Mouse (Mus musculus): ENCODE data around the gene Vmn1r198.
"Not testable (repeated sequence)": the region's sequence is repeated elsewhere in the genome, so short reads cannot be mapped to it uniquely, and the experiment has no call there.

Vmn1r198 gene

DNA sequence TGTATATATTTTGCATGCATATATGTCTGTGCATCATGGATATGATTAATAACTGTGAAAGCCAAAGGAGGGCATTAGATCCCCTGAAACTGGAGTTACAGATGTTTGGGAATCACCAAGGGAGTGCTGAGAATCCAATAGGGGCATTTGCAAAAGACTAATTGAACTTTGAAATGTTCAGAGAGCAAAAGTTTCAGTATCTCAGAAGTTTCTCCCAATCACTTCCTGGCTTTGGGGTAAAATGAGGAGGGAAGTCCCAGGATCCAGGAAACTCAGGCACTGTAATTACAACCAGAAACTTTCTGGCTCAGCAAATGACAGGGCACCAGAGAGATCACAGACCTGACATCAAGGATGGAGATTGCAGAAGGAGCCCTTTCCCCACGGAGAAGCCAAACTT lies at the start of gene Vmn1r198:
TSS of gene Vmn1r198 (plus strand) at position 301 of the 400 bp plus-strand sequence.
- no peak for DNase-seq (ENCODE audit: low spot score)

DNA sequence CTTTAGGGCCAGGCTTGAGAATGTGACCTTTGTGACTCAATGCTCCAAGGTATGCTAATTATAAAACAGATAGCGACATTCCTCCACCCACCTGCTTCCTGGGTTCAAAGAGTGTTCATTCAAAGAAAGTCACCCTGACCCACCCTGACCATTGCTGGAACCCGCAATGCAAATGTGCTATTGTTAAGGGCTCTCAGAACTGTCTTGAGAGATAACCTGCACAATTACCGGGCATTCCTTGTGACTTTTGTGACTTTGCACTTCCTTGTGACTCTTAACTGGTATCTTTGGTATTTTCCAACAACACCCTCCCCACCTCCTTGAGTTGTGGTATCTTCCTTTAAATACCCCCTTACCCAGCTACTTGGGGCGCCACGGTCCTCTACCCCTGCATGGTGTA lies 42.1 kb upstream of the Vmn1r198 start:
- DNase-seq (ENCODE audit: low spot score), result not testable (repeated sequence)

DNA sequence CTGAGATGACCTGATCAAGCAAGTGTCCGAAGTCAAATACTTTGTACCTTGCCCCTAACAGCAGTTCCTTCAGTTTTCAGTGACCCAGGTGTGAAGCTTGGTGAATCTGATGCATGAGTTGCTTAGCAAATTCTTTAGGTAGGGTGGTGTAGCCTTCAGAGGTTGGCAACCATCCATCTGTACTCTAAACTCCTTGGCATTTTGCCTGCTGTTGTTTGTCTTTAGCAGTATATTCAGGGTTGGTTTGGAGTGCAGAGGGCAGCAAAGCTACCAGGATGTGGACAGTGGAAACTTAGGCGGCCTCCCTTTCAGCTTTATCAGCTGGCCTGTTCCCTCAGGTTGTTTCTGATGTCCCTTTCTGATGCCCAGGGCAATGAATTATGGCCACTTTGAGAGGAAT lies 34.8 kb upstream of the Vmn1r198 start:
- no peak for DNase-seq (ENCODE audit: low spot score)

DNA sequence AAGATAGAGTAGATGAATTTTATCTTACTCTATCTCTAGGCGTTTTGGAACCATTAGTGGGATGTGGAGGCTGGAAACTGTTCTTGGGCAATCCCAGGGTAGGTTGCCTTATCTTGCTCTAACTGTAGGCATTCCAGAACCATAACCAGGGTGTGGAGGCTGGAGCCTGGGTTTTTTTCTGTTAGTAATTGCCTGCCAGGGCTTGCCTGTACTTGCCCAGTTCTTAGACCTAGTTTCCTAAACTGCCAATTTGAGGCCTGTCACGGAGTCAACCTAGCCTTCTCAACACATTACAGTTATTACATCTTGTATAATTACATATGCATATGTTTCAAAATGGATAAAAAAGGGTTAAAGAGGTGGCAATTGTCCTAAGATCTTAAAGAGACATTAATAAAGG lies 32.8 kb upstream of the Vmn1r198 start:
- no peak for DNase-seq (ENCODE audit: low spot score)

DNA sequence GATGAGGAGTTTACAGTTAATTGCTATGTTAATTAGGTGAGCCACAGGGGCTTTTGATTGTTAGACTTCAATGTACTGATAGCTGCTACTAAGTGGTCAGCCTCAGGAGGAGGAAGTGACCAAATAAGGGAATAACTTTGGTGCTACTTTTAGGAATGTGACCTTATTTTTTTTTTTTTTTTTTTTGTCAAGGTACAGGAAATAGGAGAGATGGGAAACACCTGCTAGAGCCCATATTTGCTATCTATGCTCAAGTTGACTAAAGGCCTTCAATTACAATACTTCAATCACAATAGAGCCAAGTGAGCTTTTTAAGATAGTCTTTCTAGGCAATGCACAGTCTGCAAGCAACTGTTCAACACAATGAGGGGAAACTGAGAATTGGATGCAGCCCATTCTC lies 30.1 kb upstream of the Vmn1r198 start:
- DNase-seq (ENCODE audit: low spot score), result no peak

DNA sequence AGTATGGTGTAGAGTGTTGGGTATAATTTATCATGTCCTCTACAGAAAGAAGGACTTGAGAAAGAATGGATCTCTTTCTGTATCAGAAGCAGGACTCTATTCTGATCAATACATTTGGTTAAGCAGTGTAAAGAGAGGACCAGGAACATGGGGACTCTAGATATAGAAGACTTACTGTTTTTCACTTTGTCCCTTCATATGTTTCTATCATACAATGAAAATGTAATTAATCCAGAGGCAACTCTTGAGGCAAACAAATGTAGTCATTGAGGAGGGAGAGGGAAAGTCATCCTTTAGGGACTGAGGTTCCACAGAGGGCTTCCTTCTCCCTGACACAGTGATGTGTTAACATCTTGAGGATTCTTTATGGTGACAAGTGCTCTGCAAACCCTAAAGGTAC lies 25.9 kb upstream of the Vmn1r198 start, which contains the start of gene Vmn1r197:
TSS of gene Vmn1r197 (plus strand) at position 301 of the 400 bp plus-strand sequence.
- DNase-seq (ENCODE audit: low spot score), result no peak

DNA sequence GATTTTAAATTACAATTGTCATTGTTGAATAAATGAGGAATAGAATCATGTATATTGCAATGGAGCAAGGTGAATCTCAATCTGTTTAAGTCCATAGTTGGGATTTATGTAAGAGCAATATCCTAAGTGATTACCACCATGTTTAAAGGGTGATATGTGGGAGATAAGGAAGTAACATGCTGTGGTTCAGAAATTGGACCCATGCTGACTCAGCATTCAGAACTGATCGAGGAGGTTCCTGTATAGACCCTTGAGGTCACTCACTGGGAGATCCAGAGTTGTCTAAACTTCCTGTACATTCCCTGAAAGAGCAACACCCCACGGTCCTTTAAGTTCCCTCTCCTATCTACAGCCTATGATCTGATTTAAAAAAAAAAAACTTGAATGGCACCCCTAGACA lies 16.9 kb upstream of the Vmn1r198 start:
- DNase-seq (ENCODE audit: low spot score), result no peak

DNA sequence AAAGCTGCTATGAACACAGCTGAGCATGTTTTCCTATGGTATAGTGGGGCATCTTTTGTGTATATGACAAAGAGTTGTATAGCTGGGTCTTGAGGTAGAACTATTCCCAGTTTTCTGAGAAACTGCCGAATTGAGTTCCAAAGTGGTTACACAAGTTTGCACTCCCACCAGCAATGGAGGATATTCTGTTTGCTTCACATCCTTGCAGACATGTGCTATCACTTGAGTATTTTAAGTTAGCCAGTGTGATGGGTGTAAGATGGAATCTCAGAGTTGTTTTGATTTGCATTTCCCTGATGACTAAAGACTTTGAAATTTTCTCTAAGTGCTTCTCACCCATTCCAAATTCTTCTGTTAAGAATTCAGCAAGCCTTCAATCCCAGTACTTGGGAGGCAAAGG lies 14.6 kb upstream of the Vmn1r198 start:
- no peak for DNase-seq (ENCODE audit: low spot score)

DNA sequence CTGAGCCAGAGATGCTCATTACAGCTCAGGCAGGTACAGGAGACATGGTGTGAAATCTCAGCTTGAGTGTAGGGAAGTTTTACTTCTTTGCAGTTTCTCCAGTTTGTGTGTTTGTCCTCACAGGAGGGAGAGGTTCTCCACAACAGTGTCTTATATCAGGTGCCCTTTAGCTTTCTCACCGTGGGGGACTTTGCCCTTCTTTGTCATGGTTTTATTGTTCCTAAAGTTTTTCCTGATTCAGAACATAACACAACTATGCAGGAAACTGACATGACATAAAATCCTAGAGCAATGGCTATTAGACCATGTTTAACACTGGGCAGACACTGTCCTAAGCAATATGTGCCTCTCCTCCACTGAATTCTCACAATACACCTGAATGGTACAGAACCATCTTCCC lies 649 bp downstream of the Vmn1r198 start:
- DNase-seq (ENCODE audit: low spot score), result no peak

DNA sequence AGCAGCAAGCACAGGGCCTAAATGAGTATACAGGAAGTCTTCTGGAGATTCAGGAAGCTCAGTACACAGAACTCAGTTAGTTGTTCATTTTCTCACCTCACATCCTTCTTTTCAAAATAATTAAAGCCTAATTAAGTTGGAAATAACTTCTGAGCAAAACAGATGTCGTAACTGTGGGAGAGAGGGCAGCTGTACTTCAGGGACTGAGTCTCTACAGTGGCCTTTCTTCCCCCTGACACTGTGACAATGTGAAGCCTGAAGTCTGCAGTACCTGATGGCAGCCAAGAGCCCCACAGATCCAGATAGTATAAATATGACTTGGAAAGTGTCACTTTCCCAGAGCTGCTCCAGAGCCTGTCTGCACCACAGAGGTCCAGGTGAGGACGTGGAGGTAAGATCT lies 29.4 kb downstream of the Vmn1r198 start, which contains the start of gene Vmn1r199:
TSS of gene Vmn1r199 (plus strand) at position 301 of the 400 bp plus-strand sequence.
- no peak for DNase-seq (ENCODE audit: low spot score)

DNA sequence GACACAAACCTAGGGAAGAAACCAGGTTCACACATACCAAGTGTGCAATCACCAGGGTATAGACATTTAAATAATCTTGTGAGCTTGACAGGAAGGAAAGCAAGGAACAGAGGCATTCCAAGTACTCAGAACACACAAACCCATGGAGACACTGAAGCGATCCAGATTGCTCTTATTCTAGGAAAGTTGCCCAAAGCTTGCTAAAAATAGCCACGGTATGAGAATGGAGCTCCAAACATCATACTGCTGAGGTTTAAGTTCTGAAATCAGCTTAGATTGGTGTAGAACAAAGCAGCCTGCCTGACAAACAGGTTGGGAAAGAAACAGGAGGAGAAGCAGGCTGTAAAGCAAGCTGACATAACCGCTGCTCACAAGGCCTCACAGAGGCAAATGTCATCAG lies 31.0 kb downstream of the Vmn1r198 start:
- not testable (repeated sequence) for DNase-seq (ENCODE audit: low spot score)

DNA sequence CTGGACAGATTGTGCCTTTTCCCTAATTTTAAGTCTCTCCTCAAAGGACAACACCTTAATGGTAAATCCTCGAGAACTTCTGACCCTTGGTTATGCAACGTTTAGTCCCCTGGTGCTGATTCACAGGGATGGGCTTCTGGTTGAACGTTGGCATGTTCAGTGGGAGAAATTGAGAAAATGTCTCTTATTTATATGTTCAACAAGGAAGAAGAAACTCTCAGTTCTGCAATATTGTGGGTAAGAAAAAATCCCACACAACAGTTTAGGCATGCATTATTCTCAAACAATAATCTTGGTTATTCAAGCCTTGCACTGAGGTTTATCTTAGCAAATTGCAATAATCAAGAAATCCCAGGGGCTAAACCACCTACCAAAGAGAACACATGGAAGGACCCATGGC lies 33.2 kb downstream of the Vmn1r198 start:
- no peak for DNase-seq (ENCODE audit: low spot score)

DNA sequence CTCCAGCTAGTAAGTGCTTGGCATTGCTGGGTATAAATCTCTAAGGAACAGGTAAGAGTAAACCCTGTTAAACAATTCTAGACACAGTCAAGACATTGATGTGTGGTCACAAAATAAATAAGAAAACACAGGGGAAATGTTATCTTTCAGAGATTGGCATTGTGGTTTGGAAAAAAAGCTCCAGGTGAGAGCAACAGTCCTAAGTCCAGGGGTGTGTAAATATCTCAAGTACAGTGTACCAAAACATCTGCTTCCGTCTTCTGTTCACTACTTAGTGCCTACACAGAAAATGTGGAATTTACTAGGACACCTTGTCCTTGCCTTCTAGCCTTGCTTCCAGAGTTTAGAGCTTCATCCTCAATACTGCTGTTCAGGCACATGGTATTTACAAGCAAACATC lies 36.9 kb downstream of the Vmn1r198 start:
- no peak for DNase-seq (ENCODE audit: low spot score)

DNA sequence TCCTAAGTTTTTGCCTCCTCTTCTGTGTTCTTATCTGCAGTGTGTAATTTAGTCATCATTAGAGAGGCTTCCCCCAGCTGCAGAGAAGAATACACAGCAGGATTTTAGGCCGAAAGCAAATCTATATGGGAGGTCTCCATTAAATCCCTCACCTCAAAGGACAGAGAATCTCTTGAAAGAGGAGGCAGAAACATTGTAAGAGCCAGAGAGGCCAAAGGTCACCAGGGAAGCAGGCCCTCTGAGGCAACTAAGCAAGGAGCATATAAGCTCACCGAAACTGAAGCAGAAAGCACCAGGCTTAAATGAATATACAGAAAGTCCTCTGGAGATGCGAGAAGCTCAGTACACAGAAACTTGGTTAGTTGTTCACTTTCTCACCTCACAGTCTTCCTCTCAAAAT lies 39.9 kb downstream of the Vmn1r198 start, which contains the start of gene Vmn1r200:
TSS of gene Vmn1r200 (plus strand) at position 301 of the 400 bp plus-strand sequence.
- DNase-seq (ENCODE audit: low spot score), result no peak

DNA sequence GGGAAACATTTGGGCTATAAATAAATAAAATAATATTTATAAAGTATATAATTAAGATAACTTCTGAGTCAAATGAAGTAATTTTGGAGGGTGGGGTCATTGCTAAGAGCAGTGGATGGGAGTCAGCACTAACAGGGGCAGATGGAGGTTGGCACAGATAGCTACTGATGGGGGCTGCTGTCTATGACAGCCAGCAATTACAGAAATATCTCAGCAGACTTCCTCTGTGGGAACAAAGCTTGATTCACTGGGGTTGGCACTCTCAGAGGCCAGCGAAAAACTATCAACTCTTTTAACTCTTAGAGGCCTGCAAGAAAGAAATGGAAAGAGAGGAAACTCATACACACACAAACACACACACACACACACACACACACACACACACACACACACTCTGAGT lies 52.8 kb downstream of the Vmn1r198 start:
- no peak for DNase-seq (ENCODE audit: low spot score)
